Mouse (Mus musculus) thymus, postnatal 36 days (tissue): ENCODE measurements around the gene Olfr761.
"Not testable (repeated sequence)": the region's sequence is repeated elsewhere in the genome, so short reads cannot be mapped to it uniquely, and the experiment has no call there.

Experiments used
- DNase-seq, 2 experiments: peaks; one replicate each; pipeline ENCODE4 v3.0.0; 2022; ENCODE audit warnings: mixed read lengths in 2 of 2

Gene Olfr761

GRCm38 (mm10) chr17:37952979-37953378 lies at the start of gene Olfr761:
Olfr761 (minus strand) TSS chr17:37953079.
- DNase-seq = no peak

- DNase-seq = no peak
Measured at GRCm38 (mm10) chr17:37995635-37996307, 42.9 kb upstream of the Olfr761 start.

- no peak for DNase-seq
Measured at GRCm38 (mm10) chr17:37990453-37990961, 37.6 kb upstream of the Olfr761 start.

- no peak for DNase-seq
Measured at GRCm38 (mm10) chr17:37973591-37973990, 20.7 kb upstream of the Olfr761 start.

GRCm38 (mm10) chr17:37920248-37920647 lies 32.6 kb downstream of the Olfr761 start, which contains the start of gene Olfr128:
Olfr128 (plus strand) TSS chr17:37920548.
- DNase-seq = no peak

GRCm38 (mm10) chr17:37906821-37907220 lies 46.1 kb downstream of the Olfr761 start:
- not testable (repeated sequence) for DNase-seq
